Mouse (Mus musculus): ENCODE measurements at regions not wholly inside any gene's neighbourhood (a gene's known extent, or its start where the extent isn't known, plus 50 kb on each side); places are given as distances from the start of the nearest gene placed in this dataset.

- no peaks in the 10 kb centered on the region for H3K4me1 ChIP-seq (ENCODE audit: insufficient read depth, low read length)
- whole genome bisulfite sequencing = 83% methylated on average over 5 of the region's 5 CpGs
- no peaks in the 10 kb centered on the region for H3K27me3 ChIP-seq (ENCODE audit: insufficient read depth, low read length)
- no peak for DNase-seq (ENCODE audit: low spot score)
- H3K9ac ChIP-seq (replicated peaks; ENCODE audit: low read length) = no peak overlapping the region
- no peak overlapping the region for H3K4me3 ChIP-seq (ENCODE audit: low read length)
- no peak overlapping the region for H3K4me2 ChIP-seq (ENCODE audit: low read depth, low read length)
- H3K36me3 ChIP-seq (ENCODE audit: insufficient read depth, low read length) = no peaks in the 10 kb centered on the region
- no peak for ATAC-seq
- no peak for TF ChIP-seq CTCF (IDR thresholded peaks at IDR 0.05; ENCODE audit: low read depth)
- H3K9me3 ChIP-seq (ENCODE audit: low read length) = no peaks in the 10 kb centered on the region
- no peak overlapping the region for H3K27ac ChIP-seq
These were observed 1057.0 kb downstream of the Flrt2 start for GRCm38 (mm10) chr12:96748868-96749615.

DNA sequence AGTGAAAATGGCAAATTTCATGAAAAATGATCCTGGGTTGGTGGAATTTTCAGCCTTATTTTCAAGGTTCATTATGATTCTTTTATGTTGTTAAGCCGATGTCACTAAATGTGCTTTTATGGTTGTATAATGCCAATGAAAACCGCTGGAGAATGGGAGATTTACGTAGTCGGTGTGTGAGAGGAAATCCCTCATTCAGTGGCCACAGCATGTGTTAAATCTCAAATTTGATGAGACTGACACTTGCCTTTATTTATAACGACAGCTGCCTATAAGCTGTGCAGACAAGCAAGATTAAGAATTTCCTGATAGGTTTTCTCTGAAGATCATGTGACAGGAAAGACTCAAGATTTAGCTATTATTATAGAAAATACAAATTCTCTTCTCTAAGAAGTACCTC is 1062.7 kb downstream of the Flrt2 start:
- Histone ChIP-seq H3K36me3 (ENCODE audit: insufficient read depth, low read length) (no peaks in the 10 kb centered on the region), H3K4me3 (ENCODE audit: low read length) (no peak overlapping the region), H3K27ac (no peak overlapping the region), H3K4me2 (ENCODE audit: low read depth, low read length) (no peak overlapping the region), H3K9ac (replicated peaks; ENCODE audit: low read length) (no peak overlapping the region), H3K9me3 (ENCODE audit: low read length) (no peaks in the 10 kb centered on the region), H3K4me1 (ENCODE audit: insufficient read depth, low read length) (no peaks in the 10 kb centered on the region), H3K27me3 (ENCODE audit: insufficient read depth, low read length) (no peaks in the 10 kb centered on the region)
- TF ChIP-seq CTCF (IDR thresholded peaks at IDR 0.05; ENCODE audit: low read depth) = no peak
- no peak for DNase-seq (ENCODE audit: low spot score)
- ATAC-seq = no peak
- 41% methylated on average over 5 of the region's 5 CpGs for WGBS

GRCm38 (mm10) chr12:96763153-96763552 is 1071.1 kb downstream of the Flrt2 start:
- H3K9me3 ChIP-seq (ENCODE audit: low read length) = no peaks in the 10 kb centered on the region
- H3K27ac ChIP-seq = no peak overlapping the region
- no peaks in the 10 kb centered on the region for H3K27me3 ChIP-seq (ENCODE audit: insufficient read depth, low read length)
- no peak overlapping the region for H3K9ac ChIP-seq (replicated peaks; ENCODE audit: low read length)
- no peak overlapping the region for H3K4me2 ChIP-seq (ENCODE audit: low read depth, low read length)
- no peak overlapping the region for H3K4me3 ChIP-seq (ENCODE audit: low read length)
- no peaks in the 10 kb centered on the region for H3K4me1 ChIP-seq (ENCODE audit: insufficient read depth, low read length)
- no peak for TF ChIP-seq CTCF (IDR thresholded peaks at IDR 0.05; ENCODE audit: low read depth)
- WGBS = 65% methylated on average over 5 of the region's 5 CpGs
- DNase-seq (ENCODE audit: low spot score) = peak; percentile 23
- no peak for ATAC-seq
- H3K36me3 ChIP-seq (ENCODE audit: insufficient read depth, low read length) = no peaks in the 10 kb centered on the region

DNA sequence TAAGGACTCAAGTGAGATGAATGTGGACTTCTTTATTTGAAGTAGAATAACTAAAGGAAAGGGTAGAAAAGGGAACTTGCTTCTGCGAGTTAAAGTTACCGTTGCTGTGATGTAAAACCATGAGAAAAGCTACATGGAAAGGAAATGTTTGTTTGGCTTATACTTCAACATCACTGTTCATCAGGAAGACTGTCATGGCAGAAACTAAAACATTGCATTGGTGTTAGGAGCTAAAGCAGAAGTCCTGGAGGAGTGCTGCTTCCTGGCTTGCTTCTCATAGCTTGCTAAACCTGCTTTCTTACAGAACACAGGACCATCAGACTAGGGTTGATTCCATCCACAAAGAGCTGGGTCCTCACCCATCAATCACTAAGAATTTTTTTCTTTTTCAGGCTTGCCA is 1071.6 kb downstream of the Flrt2 start:
- no peak for TF ChIP-seq CTCF (IDR thresholded peaks at IDR 0.05; ENCODE audit: low read depth)
- Histone ChIP-seq H3K4me1 (ENCODE audit: insufficient read depth, low read length) (no peaks in the 10 kb centered on the region), H3K27ac (no peak overlapping the region), H3K4me3 (ENCODE audit: low read length) (no peak overlapping the region), H3K27me3 (ENCODE audit: insufficient read depth, low read length) (no peaks in the 10 kb centered on the region), H3K36me3 (ENCODE audit: insufficient read depth, low read length) (no peaks in the 10 kb centered on the region), H3K4me2 (ENCODE audit: low read depth, low read length) (no peak overlapping the region), H3K9me3 (ENCODE audit: low read length) (no peaks in the 10 kb centered on the region), H3K9ac (replicated peaks; ENCODE audit: low read length) (no peak overlapping the region)
- DNase-seq (ENCODE audit: low spot score) (no peak), ATAC-seq (no peak)
- 89% methylated on average over 2 of the region's 2 CpGs for WGBS

DNA sequence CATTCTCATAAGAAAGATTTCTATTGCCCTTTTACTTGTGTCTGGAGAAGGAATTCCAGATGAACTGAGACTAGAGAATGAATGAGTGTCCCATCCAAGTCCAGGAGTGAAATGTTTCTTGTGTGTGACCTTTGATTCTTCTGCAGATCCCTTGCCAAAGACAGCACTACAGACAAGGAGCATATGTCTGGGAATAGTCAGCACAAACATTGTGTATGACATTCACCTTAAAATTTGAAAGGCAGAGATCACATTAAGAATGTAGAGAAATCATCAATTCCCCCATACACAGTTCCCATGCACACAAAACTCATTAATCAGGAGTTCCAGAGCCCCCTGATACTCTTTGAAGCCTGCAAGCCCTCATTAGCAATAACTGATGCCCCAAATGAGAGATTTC is 1072.2 kb downstream of the Flrt2 start:
- DNase-seq (ENCODE audit: low spot score) (no peak), ATAC-seq (no peak)
- Histone ChIP-seq H3K27ac (no peak overlapping the region), H3K4me2 (ENCODE audit: low read depth, low read length) (no peak overlapping the region), H3K27me3 (ENCODE audit: insufficient read depth, low read length) (no peaks in the 10 kb centered on the region), H3K9me3 (ENCODE audit: low read length) (no peaks in the 10 kb centered on the region), H3K4me1 (ENCODE audit: insufficient read depth, low read length) (no peaks in the 10 kb centered on the region), H3K36me3 (ENCODE audit: insufficient read depth, low read length) (no peaks in the 10 kb centered on the region), H3K4me3 (ENCODE audit: low read length) (no peak overlapping the region), H3K9ac (replicated peaks; ENCODE audit: low read length) (no peak overlapping the region)
- TF ChIP-seq CTCF (IDR thresholded peaks at IDR 0.05; ENCODE audit: low read depth) = no peak

DNA sequence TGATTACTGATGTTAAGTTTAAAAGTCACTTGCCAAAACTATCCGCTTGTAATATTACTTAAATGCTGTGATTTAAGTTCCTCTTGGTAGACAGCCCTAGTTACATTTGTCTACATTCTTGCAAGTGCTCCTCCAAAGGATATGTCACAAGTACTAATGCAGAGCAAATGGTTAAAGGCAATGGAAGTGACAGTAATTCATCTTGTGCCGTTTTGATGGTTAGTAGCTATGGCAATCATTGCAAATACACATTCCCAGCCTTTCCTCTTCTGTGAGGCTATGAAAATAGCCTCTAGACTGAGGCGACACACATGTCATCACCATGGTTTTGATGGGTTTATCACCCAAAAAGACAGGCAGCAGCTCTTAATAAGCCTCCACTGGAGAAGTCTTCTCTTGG is 1079.2 kb downstream of the Flrt2 start:
- ATAC-seq (no peak), DNase-seq (ENCODE audit: low spot score) (no peak)
- Histone ChIP-seq H3K4me2 (ENCODE audit: low read depth, low read length) (no peak overlapping the region), H3K9me3 (ENCODE audit: low read length) (no peaks in the 10 kb centered on the region), H3K4me3 (ENCODE audit: low read length) (no peak overlapping the region), H3K27ac (no peak overlapping the region), H3K9ac (replicated peaks; ENCODE audit: low read length) (no peak overlapping the region), H3K27me3 (ENCODE audit: insufficient read depth, low read length) (no peaks in the 10 kb centered on the region), H3K36me3 (ENCODE audit: insufficient read depth, low read length) (no peaks in the 10 kb centered on the region), H3K4me1 (ENCODE audit: insufficient read depth, low read length) (no peaks in the 10 kb centered on the region)
- 85% methylated on average over 3 of the region's 3 CpGs for whole genome bisulfite sequencing
- TF ChIP-seq CTCF (IDR thresholded peaks at IDR 0.05; ENCODE audit: low read depth) = no peak

DNA sequence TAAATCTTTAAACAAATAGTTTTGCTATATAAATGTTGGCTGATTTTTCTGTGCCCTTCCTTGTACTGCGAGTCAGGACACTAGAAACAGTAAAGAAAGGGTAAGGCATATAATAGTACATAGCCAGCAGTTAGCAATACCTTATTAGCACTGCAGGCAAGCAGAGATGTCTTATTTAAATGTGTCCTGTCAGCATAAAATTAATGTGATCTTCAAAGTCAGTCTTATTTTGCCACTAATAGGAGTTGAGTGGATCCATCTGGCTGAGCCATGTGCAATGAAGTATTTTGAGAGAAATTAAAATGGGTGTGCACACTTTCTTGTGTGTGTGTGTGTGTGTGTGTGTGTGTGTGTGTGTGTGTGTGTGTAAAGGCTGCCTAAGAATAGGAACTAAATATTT is 1129.3 kb downstream of the Flrt2 start:
- Histone ChIP-seq H3K9me3 (ENCODE audit: low read length) (no peaks in the 10 kb centered on the region), H3K27ac (no peak overlapping the region), H3K4me3 (ENCODE audit: low read length) (no peak overlapping the region), H3K36me3 (ENCODE audit: insufficient read depth, low read length) (no peaks in the 10 kb centered on the region), H3K9ac (replicated peaks; ENCODE audit: low read length) (no peak overlapping the region), H3K4me2 (ENCODE audit: low read depth, low read length) (no peak overlapping the region), H3K27me3 (ENCODE audit: insufficient read depth, low read length) (no peaks in the 10 kb centered on the region), H3K4me1 (ENCODE audit: insufficient read depth, low read length) (no peaks in the 10 kb centered on the region)
- peak; percentile 16 for DNase-seq (ENCODE audit: low spot score)
- TF ChIP-seq CTCF (IDR thresholded peaks at IDR 0.05; ENCODE audit: low read depth) = no peak
- WGBS = 78% methylated on average over 1 of the region's 1 CpGs
- ATAC-seq = no peak
